Mouse (Mus musculus) neutrophil, adult 5-6 weeks (primary cell): ENCODE measurements around the gene Evi2a. TPM values are rescaled to one million over a fixed set of nuclear protein-coding genes. Genes with fewer than 3 reads are reported as not detected.

ENCODE experiments used
- total RNA-seq: library from RNA; stranded (forward); fragments of 200-1000 nt; gene quantifications from 2 replicates; pipeline ENCODE4 v1.2.3, GENCODE M21; 2017

Gene Evi2a
- total RNA-seq, 1 experiment from 2014 or later, result 131 TPM

Other genes with a start within 250 kb of the Evi2a start
- gene Gm9964, start 233.7 kb downstream of the Evi2a start, total RNA-seq, result not detected in 2 replicates
- 20.9 and 22.3 TPM in 2 replicates for gene Nf1, start 190.9 kb downstream of the Evi2a start, total RNA-seq
- 0.74 and 1.3 TPM in 2 replicates for gene Omg, start 26.5 kb downstream of the Evi2a start, total RNA-seq
- gene Evi2b, start 6.8 kb downstream of the Evi2a start, total RNA-seq, result 266 and 276 TPM in 2 replicates
- 26.2 and 27.8 TPM in 2 replicates for gene Evi2, start within 50 bp of the Evi2a start, total RNA-seq
- gene Rab11fip4, start 60.6 kb upstream of the Evi2a start, total RNA-seq, result 59.1 and 72.3 TPM in 2 replicates